Mouse (Mus musculus) kidney, embryonic 14.5 days (tissue): ENCODE results near the gene Dnajc22. TPM values are rescaled to one million over a fixed set of nuclear protein-coding genes. Genes with fewer than 3 reads are reported as not detected.

Experiments
- ATAC-seq: fragments of 200-750 bp; cut with Nextera tagmentation; 2 replicates; pipeline ENCODE4 v1.8.0; 2017; ENCODE audit warnings: moderate number of reproducible peaks, mild to moderate bottlenecking, moderate TSS enrichment, moderate library complexity; ENCODE audit not compliant: low FRiP score, low TSS enrichment
- H3K27ac ChIP-seq: fragments of 300-500 bp; sonication (generic); 2 replicates; pipeline ENCODE4 v1.5.1; 2014; ENCODE audit warnings: low read depth, mild to moderate bottlenecking, low read length, moderate library complexity, mixed read lengths
- H3K27me3 ChIP-seq: fragments of 300-500 bp; sonication (generic); 2 replicates; pipeline ENCODE4 v1.6.1; 2014; ENCODE audit warnings: mild to moderate bottlenecking, low read length; ENCODE audit not compliant: control insufficient read depth, insufficient read depth
- H3K36me3 ChIP-seq: fragments of 300-500 bp; sonication (generic); 2 replicates; pipeline ENCODE4 v1.6.1; 2014; ENCODE audit warnings: low read length, mixed read lengths; ENCODE audit not compliant: control insufficient read depth, insufficient read depth
- H3K4me1 ChIP-seq: fragments of 300-500 bp; sonication (generic); 2 replicates; pipeline ENCODE4 v1.6.1; 2014; ENCODE audit warnings: low read length, mixed read lengths; ENCODE audit not compliant: control insufficient read depth, insufficient read depth
- H3K4me2 ChIP-seq: fragments of 300-500 bp; sonication (generic); replicated peaks from 2 replicates; pipeline ENCODE4 v1.6.1; 2014; ENCODE audit warnings: low read depth, mild to moderate bottlenecking, low read length
- H3K4me3 ChIP-seq: fragments of 300-500 bp; sonication (generic); 2 replicates; pipeline ENCODE4 v1.5.1; 2014; ENCODE audit warnings: mild to moderate bottlenecking, low read length
- H3K9ac ChIP-seq: fragments of 300-500 bp; sonication (generic); 2 replicates; pipeline ENCODE4 v1.6.1; 2014; ENCODE audit warnings: low read depth, mild to moderate bottlenecking, low read length, moderate library complexity
- H3K9me3 ChIP-seq: fragments of 300-500 bp; sonication (generic); 2 replicates; pipeline ENCODE4 v1.6.1; 2016; ENCODE audit warnings: low read length; ENCODE audit not compliant: control insufficient read depth
- WGBS: fragments of 180-500 bp; shearing (Covaris S2); extraction: QIAGEN DNeasy Blood & Tissue Kit; methylation state at CpG from one replicate; pipeline ENCODE4 v1.1.7; 2014; 5-methylcytosine and 5-hydroxymethylcytosine counted together
- microRNA-seq: library from miRNA; unstranded; fragments of <30 nt; microRNA quantifications from one replicate; pipeline ENCODE4, GENCODE M21; 2016
- polyA plus RNA-seq: library from polyadenylated mRNA; unstranded; fragments of >200 nt; fragmentation: Nextera tagmentation; extraction: Ambion mirVana; gene quantifications from 2 replicates; pipeline ENCODE4 v1.2.1, GENCODE M21; 2014

Dnajc22 gene
- polyA plus RNA-seq, 1 experiment from 2014 or later = 7.1 TPM

- Histone ChIP-seq H3K27ac (no peak overlapping the region), H3K36me3 (no peaks in the 10 kb centered on the region; the same call in 1 of the 2 replicates), H3K9ac (no peak overlapping the region), H3K4me2 (no peak overlapping the region), H3K4me1 (no peaks in the 10 kb centered on the region), H3K4me3 (no peak overlapping the region), H3K27me3 (no peaks in the 10 kb centered on the region), H3K9me3 (peaks cover 5% of the 10 kb centered on the region; the same call in 1 of the 2 replicates)
- WGBS = 90% methylated on average over 5 of the region's 5 CpGs
- no peak for ATAC-seq
Observed at GRCm38 (mm10) chr15:99138389-99138788, 45.4 kb downstream of the Dnajc22 start.

GRCm38 (mm10) chr15:99139669-99140068 is 46.7 kb downstream of the Dnajc22 start:
- peaks cover 5% of the 10 kb centered on the region; the same call in 1 of the 2 replicates for H3K9me3 ChIP-seq
- 65% methylated on average over 6 of the region's 6 CpGs for WGBS
- no peak overlapping the region for H3K27ac ChIP-seq
- H3K4me1 ChIP-seq = no peaks in the 10 kb centered on the region
- ATAC-seq = 0 out of 2 replicates have a peak, but pooled peaks have one; percentile 28
- no peaks in the 10 kb centered on the region; the same call in 1 of the 2 replicates for H3K36me3 ChIP-seq
- H3K4me2 ChIP-seq = no peak overlapping the region
- H3K4me3 ChIP-seq = no peak overlapping the region
- H3K27me3 ChIP-seq = no peaks in the 10 kb centered on the region
- no peak overlapping the region for H3K9ac ChIP-seq

GRCm38 (mm10) chr15:99150516-99150915 is 57.5 kb downstream of the Dnajc22 start:
- H3K4me3 ChIP-seq = no peak overlapping the region
- no peak overlapping the region for H3K27ac ChIP-seq
- H3K9ac ChIP-seq = no peak overlapping the region
- H3K36me3 ChIP-seq = peaks cover 57% of the 10 kb centered on the region
- ATAC-seq = no peak
- H3K27me3 ChIP-seq = no peaks in the 10 kb centered on the region
- H3K4me1 ChIP-seq = no peaks in the 10 kb centered on the region
- H3K4me2 ChIP-seq = no peak overlapping the region
- H3K9me3 ChIP-seq = no peaks in the 10 kb centered on the region
- WGBS = 84% methylated on average over 7 of the region's 7 CpGs

- WGBS = 78% methylated on average over 8 of the region's 8 CpGs
- no peaks in the 10 kb centered on the region for H3K27me3 ChIP-seq
Observed at GRCm38 (mm10) chr15:99151324-99151723, 58.4 kb downstream of the Dnajc22 start.

GRCm38 (mm10) chr15:99153466-99153865 is 60.5 kb downstream of the Dnajc22 start:
- no peak overlapping the region for H3K27ac ChIP-seq
- ATAC-seq = no peak
- no peaks in the 10 kb centered on the region for H3K27me3 ChIP-seq
- H3K9me3 ChIP-seq = no peaks in the 10 kb centered on the region
- no peak overlapping the region for H3K9ac ChIP-seq
- peaks cover 33% of the 10 kb centered on the region for H3K36me3 ChIP-seq
- H3K4me3 ChIP-seq = no peak overlapping the region
- no peaks in the 10 kb centered on the region for H3K4me1 ChIP-seq
- H3K4me2 ChIP-seq = no peak overlapping the region
- 96% methylated on average over 8 of the region's 8 CpGs for WGBS

More at GRCm38 (mm10) chr15:99151324-99151723, 58.4 kb downstream of the Dnajc22 start:
- no peak overlapping the region for H3K9ac ChIP-seq
- H3K4me3 ChIP-seq = no peak overlapping the region
- H3K4me1 ChIP-seq = no peaks in the 10 kb centered on the region
- no peak overlapping the region for H3K27ac ChIP-seq
- no peak for ATAC-seq
- peaks cover 49% of the 10 kb centered on the region for H3K36me3 ChIP-seq
- H3K9me3 ChIP-seq = no peaks in the 10 kb centered on the region
- H3K4me2 ChIP-seq = no peak overlapping the region

Small RNAs within 50 kb of the gene (microRNA-seq; reads per million reads assigned to microRNA genes)
- 0.63 reads per million for gene Mir6960

Other genes with a start within 250 kb of the Dnajc22 start
- gene Kmt2d, start 222.0 kb upstream of the Dnajc22 start, polyA plus RNA-seq = 17.5 and 21.4 TPM in 2 replicates
- 14.4 and 22.4 TPM in 2 replicates for gene Rhebl1, start 198.6 kb upstream of the Dnajc22 start, polyA plus RNA-seq
- 0.54 and 0.84 TPM in 2 replicates for gene Dhh, start 194.6 kb upstream of the Dnajc22 start, polyA plus RNA-seq
- 5.5 and 8.6 TPM in 2 replicates for gene Lmbr1l, start 174.9 kb upstream of the Dnajc22 start, polyA plus RNA-seq
- 1,971 and 2,088 TPM in 2 replicates for gene Tuba1b, start 158.6 kb upstream of the Dnajc22 start, polyA plus RNA-seq
- gene Gm49450, start 139.6 kb upstream of the Dnajc22 start, polyA plus RNA-seq = not detected in 2 replicates
- 891 and 921 TPM in 2 replicates for gene Tuba1a, start 139.5 kb upstream of the Dnajc22 start, polyA plus RNA-seq
- gene Tuba1c, start 63.3 kb upstream of the Dnajc22 start, polyA plus RNA-seq = 187 and 196 TPM in 2 replicates
- 0.13 and 0.31 TPM in 2 replicates for gene Prph, start 38.0 kb upstream of the Dnajc22 start, polyA plus RNA-seq
- 27.3 and 31.7 TPM in 2 replicates for gene Troap, start 18.6 kb upstream of the Dnajc22 start, polyA plus RNA-seq
- 0.43 and 1.3 TPM in 2 replicates for gene C1ql4, start 5.4 kb upstream of the Dnajc22 start, polyA plus RNA-seq
- gene Spats2, start 32.7 kb downstream of the Dnajc22 start, polyA plus RNA-seq = 51.5 and 55.2 TPM in 2 replicates
- 0.46 and 1.4 TPM in 2 replicates for gene Kcnh3, start 131.7 kb downstream of the Dnajc22 start, polyA plus RNA-seq
- gene Mcrs1, start 158.8 kb downstream of the Dnajc22 start, polyA plus RNA-seq = 180 and 182 TPM in 2 replicates
- 39.5 and 63.9 TPM in 2 replicates for gene Prpf40b, start 201.9 kb downstream of the Dnajc22 start, polyA plus RNA-seq
- 0.07 and 0.22 TPM in 2 replicates for gene Fam186b, start 202.7 kb downstream of the Dnajc22 start, polyA plus RNA-seq